Mouse (Mus musculus) layer of hippocampus, postnatal 10 days (tissue): Measurements from ENCODE around the gene Mthfsd. TPM values are rescaled to one million over a fixed set of nuclear protein-coding genes. Genes with fewer than 3 reads are reported as not detected.

ENCODE experiments used
- DNase-seq, 2 experiments: peaks; one replicate each; pipeline ENCODE4 v3.0.0; 2021; ENCODE audit warnings: low spot score in 2 of 2
- microRNA-seq, 2 experiments: library from miRNA; unstranded; fragments of <30 nt; microRNA quantifications; one replicate each; pipeline ENCODE4 v1.2.0; 2021
- total RNA-seq, 2 experiments: library from RNA; stranded (reverse); gene quantifications; 2 replicates each; pipeline ENCODE4 v1.2.3; 2021

The Mthfsd gene
- total RNA-seq, 2 experiments from 2014 or later: 28.1 to 29.3 TPM

DNA sequence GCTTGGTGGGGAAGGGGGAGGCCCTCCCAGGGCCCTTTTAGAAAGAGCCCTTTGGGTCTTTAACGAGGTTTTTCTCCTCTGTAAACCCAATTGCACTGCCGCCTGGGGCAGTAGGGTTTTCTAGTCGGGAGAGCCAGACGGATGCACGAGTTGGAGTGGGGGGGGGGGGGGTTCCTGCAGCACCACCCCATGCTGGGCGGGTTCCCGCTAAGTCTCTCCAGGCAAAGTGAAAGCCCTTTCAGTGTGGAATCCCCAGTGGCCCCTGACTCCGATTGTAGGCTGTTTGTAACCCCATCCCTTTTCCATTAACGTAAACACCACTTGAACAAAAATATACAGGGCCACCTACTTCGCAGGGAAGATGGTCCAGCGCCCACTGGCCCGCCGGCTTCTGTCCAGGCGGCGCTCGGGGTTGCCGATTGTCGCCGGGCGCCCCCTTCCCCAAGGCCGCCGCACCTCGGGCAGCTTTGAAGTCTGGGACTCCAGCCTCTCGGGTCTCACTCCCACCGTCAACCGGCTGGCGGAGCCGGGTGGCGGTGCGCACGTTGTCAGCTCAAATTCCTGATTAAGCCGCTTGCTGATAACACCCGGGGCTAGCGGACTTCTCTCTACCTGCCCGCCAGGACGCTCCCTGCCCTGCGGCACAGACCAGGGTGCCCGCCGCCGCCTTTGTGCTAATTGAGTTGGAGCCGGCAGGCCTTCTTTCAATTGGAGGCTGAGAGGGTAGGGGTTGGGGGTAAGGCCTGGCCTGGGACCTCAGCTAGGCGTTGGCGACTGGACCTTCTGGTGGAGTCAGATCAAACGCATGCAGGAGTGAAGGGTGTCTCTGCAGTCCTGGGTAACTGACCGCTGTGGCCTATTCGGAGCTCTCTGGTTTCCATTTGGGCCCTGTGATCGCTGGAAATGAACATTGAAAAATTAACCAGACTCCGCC lies 34.8 kb downstream of the Mthfsd start:
- DNase-seq: no peak

DNA sequence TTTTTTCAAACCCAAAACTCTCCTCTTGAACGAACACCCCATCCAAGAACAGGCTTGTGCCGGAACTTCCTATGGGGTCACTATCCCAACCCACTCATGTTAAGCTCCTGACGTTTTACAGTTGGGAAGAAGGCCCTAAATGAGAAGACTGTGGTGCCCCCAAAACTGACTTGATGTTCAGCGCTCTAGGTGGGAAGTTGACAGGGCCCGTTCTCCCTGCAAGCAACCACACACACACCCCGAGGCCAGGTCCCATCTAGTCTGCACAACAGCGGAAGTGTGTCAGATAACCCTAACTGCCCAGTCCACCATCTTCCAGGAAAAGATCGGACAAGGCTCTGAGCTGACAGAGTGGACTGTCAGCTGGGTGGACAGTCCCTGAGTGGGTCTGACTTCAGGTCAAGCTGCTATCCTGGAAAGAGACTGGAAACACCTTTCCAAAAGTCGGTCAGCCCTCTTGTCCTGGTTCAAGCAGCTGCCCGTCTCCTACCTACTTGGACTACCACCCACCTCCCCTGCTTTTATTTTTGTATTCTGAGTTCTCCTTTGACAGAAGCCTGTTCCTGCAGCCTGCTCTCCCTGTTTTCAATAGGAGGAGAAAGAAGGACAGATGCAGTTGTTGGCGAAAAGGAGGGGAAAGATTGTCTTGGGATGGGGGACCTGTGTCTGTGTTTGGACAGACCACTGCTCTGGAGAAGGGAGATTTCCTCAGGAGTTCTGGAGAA lies 35.6 kb downstream of the Mthfsd start:
- no peak for DNase-seq

GRCm38 (mm10) chr8:121071454-121071853 lies 36.7 kb downstream of the Mthfsd start:
- no peak for DNase-seq

GRCm38 (mm10) chr8:121063649-121064048 lies 44.5 kb downstream of the Mthfsd start:
- no peak for DNase-seq

GRCm38 (mm10) chr8:121062521-121062920 lies 45.7 kb downstream of the Mthfsd start:
- no peak for DNase-seq

DNA sequence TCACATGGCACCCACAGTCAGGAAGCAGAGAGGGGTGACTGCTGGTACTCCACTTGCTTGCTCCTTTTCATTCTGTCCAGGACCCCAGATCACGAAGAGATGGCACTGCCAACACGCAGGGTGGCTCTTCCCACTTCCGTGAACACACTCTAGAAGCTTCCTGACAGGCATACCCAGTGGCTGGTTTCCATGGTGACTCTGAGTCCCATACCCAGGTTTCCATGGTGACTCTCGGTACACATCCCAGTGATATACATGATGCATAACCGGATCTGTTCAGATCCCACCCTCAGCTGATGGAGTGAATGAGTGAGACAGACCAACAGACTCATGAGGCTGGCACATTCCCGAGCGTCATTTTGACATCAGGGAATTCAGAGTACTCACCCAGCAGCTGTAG lies 49.1 kb downstream of the Mthfsd start:
- DNase-seq: no peak

DNA sequence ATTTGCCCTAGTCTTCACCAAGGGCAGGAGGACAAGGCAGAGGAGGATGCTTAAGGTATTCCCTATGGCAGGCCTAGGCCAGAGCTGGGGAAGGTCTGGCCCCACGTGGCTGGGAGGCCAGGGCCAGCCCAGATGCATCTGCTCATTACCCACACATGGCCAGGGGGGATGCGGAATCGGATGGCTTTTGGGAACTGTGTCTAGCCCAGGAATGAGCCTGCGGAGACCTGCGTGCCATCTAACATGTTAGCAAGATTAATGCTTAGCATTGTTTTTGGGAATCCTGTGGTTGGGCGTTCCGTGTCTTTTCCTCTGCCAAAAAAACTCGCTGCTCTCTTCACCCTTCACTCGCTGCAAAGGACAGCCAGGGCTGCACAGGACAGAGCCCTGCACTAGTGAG lies 50.1 kb downstream of the Mthfsd start:
- DNase-seq: no peak

GRCm38 (mm10) chr8:121047441-121047840 lies 60.8 kb downstream of the Mthfsd start:
- DNase-seq: no peak

DNA sequence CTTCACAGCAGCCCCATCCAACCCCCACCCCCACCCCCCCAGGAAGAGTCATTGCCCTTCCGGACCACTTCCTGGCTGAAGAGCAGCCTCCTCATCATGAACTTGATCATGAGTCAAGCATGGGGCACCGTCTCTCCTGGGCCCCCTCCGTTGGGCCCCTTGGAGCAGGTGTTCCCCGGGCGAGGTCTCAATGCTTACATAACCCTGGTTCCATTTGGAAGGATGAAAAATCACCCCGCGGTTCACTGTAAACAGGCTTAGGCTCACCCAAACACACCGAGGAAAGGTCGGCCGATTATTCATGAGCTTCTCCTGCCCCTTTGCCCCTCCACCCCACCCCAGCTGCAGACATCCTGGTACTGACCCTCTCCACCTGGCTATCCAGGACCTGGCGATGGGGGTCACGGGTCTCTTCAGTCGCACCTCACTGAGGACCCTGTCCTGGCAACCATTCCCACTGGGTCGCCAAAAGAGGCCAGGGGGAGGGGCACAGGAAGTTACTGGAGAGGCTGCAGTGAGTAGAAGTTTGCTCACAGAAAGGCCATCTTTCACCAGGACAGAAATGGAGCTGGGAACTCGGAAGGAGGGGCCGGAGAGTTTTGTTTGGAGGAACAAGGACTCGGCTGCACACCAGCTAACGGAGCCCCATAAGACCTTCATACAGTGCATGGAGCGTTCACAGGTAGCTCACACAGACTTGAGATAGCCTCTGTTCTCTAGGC lies 64.3 kb downstream of the Mthfsd start:
- no peak for DNase-seq

Small RNAs within 50 kb of the gene (microRNA-seq; reads per million reads assigned to microRNA genes)
- gene Gm27530: 0 reads per million in 2 experiments

Other genes starting within 250 kb of the Mthfsd start
- 1 to 10 TPM; 1.3 to 1.4 TPM for gene Foxf1, start 24.0 kb downstream of the Mthfsd start, total RNA-seq
- gene Foxc2, start 7.8 kb upstream of the Mthfsd start, total RNA-seq: 1 to 10 TPM; 1.5 to 2.5 TPM
- under 1 TPM in 1 of 2 experiments, not detected in 1; 0.21 TPM for gene Foxl1, start 19.5 kb upstream of the Mthfsd start, total RNA-seq